Mouse (Mus musculus) left cerebral cortex, adult 9 months (tissue): ENCODE measurements around the gene Mrgprb1.
"Not testable (repeated sequence)": the region's sequence is repeated elsewhere in the genome, so short reads cannot be mapped to it uniquely, and the experiment has no call there.

Experiments used
- DNase-seq, 2 experiments: peaks; one replicate each; pipeline ENCODE4 v3.0.0; 2022; ENCODE audit warnings: low spot score in 2 of 2

Gene Mrgprb1

GRCm38 (mm10) chr7:48456242-48456641 lies at the start of gene Mrgprb1:
Mrgprb1 (minus strand) TSS chr7:48456342.
- DNase-seq = no peak

- DNase-seq = no peak
Measured at GRCm38 (mm10) chr7:48499221-48499620, 43.1 kb upstream of the Mrgprb1 start, which contains the start of gene Mrgprx2. Mrgprx2 (minus strand) TSS chr7:48499321.

GRCm38 (mm10) chr7:48436581-48436980 lies 19.6 kb downstream of the Mrgprb1 start:
- no peak for DNase-seq

GRCm38 (mm10) chr7:48435936-48436335 lies 20.2 kb downstream of the Mrgprb1 start:
- DNase-seq = not testable (repeated sequence)
